31 mouse cellular contexts compared by ENCODE assay signal in genomic region chr15:89339696-89340095, GRCm38 (mm10). TPM values are rescaled to one million over a fixed set of nuclear protein-coding genes. Genes with fewer than 3 reads are reported as not detected.
DNase-seq lines count a peak whose midpoint lies in the region; ATAC-seq and TF ChIP-seq lines count a peak whose summit lies in the region.
"Had no signal": no experiment of that assay in that cellular context is flagged by ENCODE, and none has a peak within 500 bp of the region (broad histone marks: within the 10 kb centered on the region; RNA-seq: fewer than 3 reads in every experiment).

No protein-coding gene starts in this region.

- DNase-seq in spleen, postnatal 36 days (ENCODE audit: low spot score in 2 of 2): peak; percentile 37 to 59
- no peak for DNase-seq in spleen, postnatal 10 days (ENCODE audit: low spot score in 2 of 2)
- DNase-seq in left cerebral cortex, adult 2 months (ENCODE audit: extremely low spot score in 1 of 2, low spot score in 2 of 2): no peak
- no peak for DNase-seq in thymus, postnatal 10 days (ENCODE audit: low spot score in 2 of 2)
- DNase-seq in thymus, adult 18-20 months: no peak
- DNase-seq: adrenal gland, postnatal 25 days; cerebellum, adult 18-20 months; cerebellum, postnatal 10 days; gastrocnemius, postnatal 10 days; heart, postnatal 14 days; kidney, adult 9 months; kidney, postnatal 10 days; layer of hippocampus, postnatal 36 days; lung, adult 2 months; lung, postnatal 10 days; right cerebral cortex, adult 18-20 months; thymus, postnatal 14 days had no signal

- no peak for TF ChIP-seq CTCF in left cerebral cortex, adult 2 months (IDR thresholded peaks at IDR 0.05)

- intact Hi-C loops in left cerebral cortex, adult 2 months (cut with DNase I): no loop called here

- no peak overlapping the region for H3K27ac ChIP-seq in left cerebral cortex, adult 2 months
- H3K27ac ChIP-seq: forebrain, embryonic 13.5 days; hindbrain, embryonic 12.5 days; limb, embryonic 10.5 days; limb, embryonic 15.5 days; liver, embryonic 14.5 days; macrophage; midbrain, embryonic 10.5 days had no signal

- no peak overlapping the region for H3K4me3 ChIP-seq in left cerebral cortex, adult 2 months
- H3K4me3 ChIP-seq: erythroblast, embryonic 14.5 days; forebrain, embryonic 13.5 days; hindbrain, embryonic 12.5 days; limb, embryonic 10.5 days; limb, embryonic 15.5 days; midbrain, embryonic 10.5 days had no signal

- ATAC-seq in common myeloid progenitor, adult 5-6 weeks (replicated peaks; ENCODE audit: low read depth, poor library complexity, severe bottlenecking): peak; percentile 80
- peak; percentile 57; the same call in 1 of the 2 replicates for ATAC-seq in neutrophil, adult 5-6 weeks (ENCODE audit: extremely low read depth, insufficient number of reproducible peaks, low FRiP score, poor library complexity, severe bottlenecking)
- ATAC-seq: forebrain, embryonic 13.5 days; intestine, postnatal 0 days; midbrain, embryonic 16.5 days; Patski had no signal

RNA-seq across cellular contexts. Expression of gene Miox, which starts 5.5 kb away (rescaled TPM):
- not detected in 2 replicates for total RNA-seq in common myeloid progenitor, adult 5-6 weeks (2017)
- total RNA-seq in neutrophil, adult 5-6 weeks (2017): not detected in 2 replicates
- total RNA-seq in left cerebral cortex, adult 2 months (2021): not detected
- total RNA-seq: adrenal gland, postnatal 25 days; gastrocnemius, postnatal 10 days; heart, postnatal 14 days; layer of hippocampus, postnatal 36 days; left cerebral cortex, postnatal 10 days had no signal

RNA-seq across cellular contexts. Expression of gene Lmf2, which starts 15.8 kb away (rescaled TPM):
- 13.9 and 14.4 TPM in 2 replicates for total RNA-seq in common myeloid progenitor, adult 5-6 weeks (2017)
- 30.7 and 41.3 TPM in 2 replicates for total RNA-seq in neutrophil, adult 5-6 weeks (2017)
- total RNA-seq in left cerebral cortex, adult 2 months (2021): 10 to 100 TPM; 18.8 to 19.8 TPM

RNA-seq across cellular contexts. Expression of gene Ncaph2, which starts 15.8 kb away (rescaled TPM):
- 81.4 and 106 TPM in 2 replicates for total RNA-seq in common myeloid progenitor, adult 5-6 weeks (2017)
- total RNA-seq in neutrophil, adult 5-6 weeks (2017): 75.0 and 93.6 TPM in 2 replicates
- 100 to 1,000 TPM; 108 TPM for total RNA-seq in left cerebral cortex, adult 2 months (2021)

RNA-seq across cellular contexts. Expression of gene Adm2, which starts 17.2 kb away (rescaled TPM):
- total RNA-seq in common myeloid progenitor, adult 5-6 weeks (2017): not detected in 2 replicates
- total RNA-seq in neutrophil, adult 5-6 weeks (2017): not detected in 2 replicates
- not detected for total RNA-seq in left cerebral cortex, adult 2 months (2021)
- total RNA-seq: adrenal gland, postnatal 25 days; gastrocnemius, postnatal 10 days; heart, postnatal 14 days; layer of hippocampus, postnatal 36 days; left cerebral cortex, postnatal 10 days had no signal

RNA-seq across cellular contexts. Expression of gene Sbf1, which starts 24.6 kb away (rescaled TPM):
- 43.3 and 53.7 TPM in 2 replicates for total RNA-seq in common myeloid progenitor, adult 5-6 weeks (2017)
- total RNA-seq in neutrophil, adult 5-6 weeks (2017): 116 and 134 TPM in 2 replicates
- 100 to 1,000 TPM; 244 to 245 TPM for total RNA-seq in left cerebral cortex, adult 2 months (2021)

Comparison
In these comparisons a context has a peak if more than half of its experiments do, and no peak if none do; other contexts are left out.
1. DNase-seq: peak in spleen, postnatal 36 days (2 of 2); none in spleen, postnatal 10 days (0 of 2), left cerebral cortex, adult 2 months (0 of 2), thymus, postnatal 10 days (0 of 2) and thymus, adult 18-20 months (0 of 2).